Mouse (Mus musculus) ZHBTc4 (cell line): ENCODE data around the gene Vamp8.

ENCODE experiments used
- DNase-seq: peaks from one replicate; pipeline ENCODE4 v3.0.0-alpha.2; 2011; ENCODE audit warnings: low read depth, low spot score

Gene Vamp8

DNA sequence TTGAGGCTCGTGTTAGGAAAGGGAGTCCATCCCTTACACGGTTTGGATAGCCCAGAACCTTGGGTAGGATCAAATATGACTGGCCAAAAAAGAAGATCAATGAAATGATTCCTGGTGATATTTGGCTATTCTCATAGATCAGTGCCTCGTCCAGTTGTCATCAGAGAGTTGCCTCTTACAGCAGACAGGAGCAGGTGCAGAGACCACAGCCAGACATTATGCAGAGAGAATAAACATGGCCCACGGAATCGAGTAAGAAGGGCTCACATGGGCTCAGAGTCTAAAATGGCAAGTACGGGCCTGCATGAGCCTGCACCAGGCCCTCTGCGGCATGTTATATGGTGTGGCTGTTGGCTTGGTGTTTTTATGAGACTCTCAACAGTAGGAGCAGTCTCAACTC is 14.9 kb upstream of the Vamp8 start:
- no peak for DNase-seq

DNA sequence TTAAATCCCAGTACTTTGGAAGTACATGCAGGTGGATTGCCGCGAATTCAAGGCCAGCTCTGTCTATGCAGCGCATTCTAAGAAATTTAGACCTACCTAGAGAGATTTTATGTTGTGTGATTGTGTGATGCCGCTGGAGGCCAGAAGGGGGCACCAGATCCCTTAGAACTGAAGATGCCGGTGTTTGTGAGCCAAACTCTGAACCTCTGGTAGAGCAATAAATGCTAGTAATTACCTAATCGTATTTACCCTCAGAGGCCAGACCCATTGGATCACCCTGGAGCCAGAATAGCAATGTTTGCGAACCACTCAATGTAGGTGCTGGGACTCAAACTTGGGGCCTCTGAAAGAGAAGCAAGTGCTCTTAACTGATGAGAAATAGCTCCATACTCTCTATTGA is 11.4 kb upstream of the Vamp8 start:
- DNase-seq = peak; percentile 86

DNA sequence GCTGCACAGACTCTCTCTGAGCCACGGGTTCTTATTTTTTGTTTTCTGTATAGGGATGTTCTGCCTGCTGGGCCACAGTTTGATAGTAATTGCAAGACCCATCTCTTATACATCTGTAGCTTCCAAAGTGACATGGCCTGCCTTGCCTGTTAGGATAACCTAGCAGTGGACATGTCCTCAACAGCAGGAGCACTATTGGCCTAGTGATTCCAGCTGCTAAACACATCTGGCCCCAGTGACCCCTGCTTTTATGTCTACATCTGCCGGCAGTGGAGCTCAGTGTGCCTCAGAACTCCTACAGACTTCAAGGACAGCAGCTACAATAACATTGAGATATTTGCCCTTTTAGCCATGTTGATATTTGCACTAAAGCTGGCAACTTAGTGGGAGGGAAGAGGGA is 9.5 kb upstream of the Vamp8 start:
- no peak for DNase-seq

GRCm38 (mm10) chr6:72396837-72397251 is 6.3 kb upstream of the Vamp8 start:
- DNase-seq = no peak

- peak; percentile 67 for DNase-seq
Measured at GRCm38 (mm10) chr6:72392341-72392740, 1.8 kb upstream of the Vamp8 start.

GRCm38 (mm10) chr6:72390795-72391521 is 455 bp upstream of the Vamp8 start:
- no peak for DNase-seq

GRCm38 (mm10) chr6:72389471-72389940 is 997 bp downstream of the Vamp8 start:
- peak; percentile 35 for DNase-seq

DNA sequence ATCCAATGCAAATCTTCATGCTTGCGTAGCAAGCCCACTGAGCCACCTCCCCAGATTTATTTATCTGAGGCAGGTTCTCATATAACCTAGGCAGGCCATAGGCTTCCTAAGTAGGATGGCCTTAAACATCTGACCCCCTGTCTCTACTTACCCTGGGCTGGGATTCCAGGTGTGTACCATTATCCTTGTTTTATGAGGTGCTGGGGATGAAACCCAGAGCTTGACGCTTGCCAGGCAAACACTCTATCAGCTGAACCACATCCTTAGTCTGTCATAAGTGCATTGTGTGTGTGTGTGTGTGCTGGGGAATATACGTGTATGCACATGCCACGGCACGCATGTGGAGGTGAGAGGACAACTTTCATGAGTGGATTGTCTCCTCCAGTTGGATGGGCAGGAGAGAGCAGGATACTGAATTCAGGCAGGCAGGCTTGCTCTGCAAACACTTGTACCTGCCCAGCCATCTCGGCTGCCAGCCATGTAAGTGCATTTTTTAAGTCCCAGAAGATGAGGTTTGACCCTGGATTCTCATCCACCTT is 1.6 kb downstream of the Vamp8 start:
- DNase-seq = no peak

DNA sequence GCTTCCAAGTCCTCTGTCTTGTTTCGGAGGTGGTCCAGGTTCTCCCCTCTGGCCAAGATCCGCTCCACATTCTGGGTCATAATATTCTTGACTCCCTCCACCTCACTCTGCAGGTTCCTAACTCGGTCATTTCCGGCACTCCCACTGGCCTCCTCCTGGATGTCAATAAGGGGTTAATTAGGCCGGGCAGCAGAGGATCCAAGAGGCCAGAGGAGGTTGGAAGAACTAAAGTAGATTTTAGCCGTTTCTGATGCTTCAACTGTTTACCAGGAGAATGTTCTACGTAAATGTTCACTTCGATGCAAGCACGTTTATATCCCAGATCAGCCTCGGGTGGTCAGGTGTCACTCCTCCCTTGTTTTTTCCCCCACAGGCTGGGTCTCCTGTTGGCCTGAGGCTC is 2.2 kb downstream of the Vamp8 start:
- no peak for DNase-seq

DNA sequence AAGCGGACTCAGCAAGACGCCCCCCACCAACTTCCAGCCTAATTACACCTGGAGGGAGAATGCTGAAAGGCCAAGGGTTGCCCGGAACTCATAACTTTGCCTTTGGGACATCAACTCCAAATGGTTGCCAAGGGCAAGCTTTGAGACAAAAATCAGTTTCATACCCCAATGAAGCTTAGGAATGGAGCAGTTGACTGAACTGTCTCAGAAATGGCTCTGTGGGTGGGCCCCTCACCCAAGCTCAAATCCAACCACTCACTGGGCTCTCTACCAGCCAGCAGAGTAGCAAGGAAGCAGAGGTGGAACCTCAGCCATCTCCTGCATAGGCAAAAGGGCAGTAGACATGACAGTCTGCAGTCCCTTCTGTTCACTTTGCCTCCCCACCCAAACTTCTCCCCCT is 2.7 kb downstream of the Vamp8 start:
- DNase-seq = no peak

- no peak for DNase-seq
Measured at GRCm38 (mm10) chr6:72386561-72386960, 3.9 kb downstream of the Vamp8 start.

- DNase-seq = no peak
Measured at GRCm38 (mm10) chr6:72385258-72385657, 5.2 kb downstream of the Vamp8 start.

DNA sequence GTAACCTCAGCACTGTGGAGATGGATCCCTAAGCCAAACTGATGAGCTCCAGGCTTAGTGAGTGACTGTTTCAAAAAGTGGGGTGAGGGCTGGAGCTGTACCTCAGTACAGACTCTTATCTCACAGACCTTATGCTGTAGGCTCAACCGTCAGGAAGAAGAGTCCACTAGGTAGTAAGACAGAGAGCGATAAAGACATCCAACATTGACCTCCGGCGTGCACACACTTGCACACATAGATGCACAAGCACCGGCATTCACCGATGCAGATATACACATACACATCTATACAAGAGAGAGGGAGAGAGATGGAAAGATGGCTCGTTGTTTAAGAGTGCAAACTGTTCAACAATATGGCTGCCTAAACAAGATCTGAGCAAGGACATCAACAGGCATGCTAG is 6.6 kb downstream of the Vamp8 start:
- no peak for DNase-seq

DNA sequence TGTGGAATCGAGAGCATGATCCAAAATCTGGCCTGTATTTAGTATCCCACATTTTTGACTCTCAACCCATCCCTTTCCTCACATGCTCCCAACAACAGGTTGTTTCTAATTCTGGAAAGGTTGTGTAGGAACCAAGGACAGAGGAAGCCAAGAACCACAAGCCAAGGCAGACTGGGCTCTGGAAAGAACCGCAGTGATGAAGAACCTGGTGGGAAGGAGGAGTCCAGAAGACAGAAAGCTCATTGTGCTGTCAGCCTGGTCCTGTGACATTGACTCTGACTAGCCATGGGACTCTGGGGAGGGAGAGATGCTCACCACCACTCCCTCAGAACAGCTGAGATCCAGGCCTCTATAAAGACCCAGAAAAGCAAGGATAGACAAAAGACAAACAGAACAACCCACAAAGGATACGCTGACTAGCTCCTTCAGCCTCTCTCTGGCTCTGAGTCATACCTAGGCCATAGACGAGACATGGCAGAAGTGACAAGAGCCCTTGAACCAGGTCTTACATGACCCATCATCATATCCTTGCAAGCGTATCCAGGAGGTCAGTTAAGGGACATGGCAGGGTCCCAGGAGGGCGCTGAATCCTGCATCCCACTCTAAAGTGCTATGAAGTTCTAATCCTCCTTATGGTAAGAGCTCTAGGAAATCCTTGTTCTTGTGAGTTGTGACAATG is 7.2 kb downstream of the Vamp8 start:
- no peak for DNase-seq

DNA sequence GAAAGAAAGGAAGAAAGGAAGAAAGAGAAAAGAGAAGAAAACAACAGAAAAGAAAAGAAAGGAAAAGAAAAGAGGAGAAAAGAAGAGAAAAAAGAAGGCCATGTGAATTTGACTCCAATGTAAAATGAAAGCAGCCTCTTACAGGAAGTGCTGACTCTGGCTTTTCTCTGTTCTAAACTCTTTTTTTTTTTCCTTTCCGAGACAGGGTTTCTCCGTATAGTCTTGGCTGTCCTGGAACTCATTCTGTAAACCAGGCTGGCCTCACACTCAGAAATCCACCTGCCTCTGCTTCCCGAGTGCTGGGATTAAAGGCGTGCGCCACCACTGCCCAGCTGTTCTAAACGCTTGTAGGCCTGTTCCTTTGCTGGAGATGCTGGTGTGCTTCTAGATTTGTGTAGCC is 8.0 kb downstream of the Vamp8 start:
- no peak for DNase-seq

DNA sequence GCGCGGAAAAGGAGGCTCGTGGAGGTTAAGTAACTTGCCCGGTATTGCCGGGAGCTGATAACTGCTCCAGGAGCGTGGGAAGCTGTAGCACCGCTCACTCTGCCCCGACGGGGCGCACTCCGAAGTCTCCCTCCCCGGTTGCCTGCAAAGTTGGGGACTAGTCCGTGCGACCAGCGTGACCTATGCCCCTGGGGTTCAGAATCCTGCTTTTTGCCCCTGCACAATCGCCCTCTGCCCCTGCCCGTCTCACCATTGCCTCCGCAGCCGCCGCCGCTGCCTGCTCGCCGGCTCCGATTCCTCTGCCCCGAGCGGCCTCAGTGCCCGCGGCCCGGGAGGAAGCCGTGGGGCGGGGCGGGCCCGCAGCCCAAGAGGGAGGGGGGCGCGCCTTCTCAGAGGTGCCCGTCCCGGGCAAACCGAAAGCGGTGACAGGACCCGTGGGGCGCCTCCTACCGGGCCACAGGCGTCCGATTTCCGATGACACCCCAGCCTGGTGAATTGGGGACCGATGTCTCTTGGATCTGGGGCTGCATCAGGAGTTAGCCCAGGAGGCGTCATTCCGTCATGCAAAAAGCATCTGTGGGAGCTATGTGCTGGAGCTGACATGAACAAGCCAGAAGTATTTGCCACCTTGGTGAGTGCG is 10.3 kb downstream of the Vamp8 start, which contains the start of gene Vamp5:
Vamp5 (minus strand) TSS at position 338 of the 640 bp plus-strand sequence.
- DNase-seq = peak; percentile 55

DNA sequence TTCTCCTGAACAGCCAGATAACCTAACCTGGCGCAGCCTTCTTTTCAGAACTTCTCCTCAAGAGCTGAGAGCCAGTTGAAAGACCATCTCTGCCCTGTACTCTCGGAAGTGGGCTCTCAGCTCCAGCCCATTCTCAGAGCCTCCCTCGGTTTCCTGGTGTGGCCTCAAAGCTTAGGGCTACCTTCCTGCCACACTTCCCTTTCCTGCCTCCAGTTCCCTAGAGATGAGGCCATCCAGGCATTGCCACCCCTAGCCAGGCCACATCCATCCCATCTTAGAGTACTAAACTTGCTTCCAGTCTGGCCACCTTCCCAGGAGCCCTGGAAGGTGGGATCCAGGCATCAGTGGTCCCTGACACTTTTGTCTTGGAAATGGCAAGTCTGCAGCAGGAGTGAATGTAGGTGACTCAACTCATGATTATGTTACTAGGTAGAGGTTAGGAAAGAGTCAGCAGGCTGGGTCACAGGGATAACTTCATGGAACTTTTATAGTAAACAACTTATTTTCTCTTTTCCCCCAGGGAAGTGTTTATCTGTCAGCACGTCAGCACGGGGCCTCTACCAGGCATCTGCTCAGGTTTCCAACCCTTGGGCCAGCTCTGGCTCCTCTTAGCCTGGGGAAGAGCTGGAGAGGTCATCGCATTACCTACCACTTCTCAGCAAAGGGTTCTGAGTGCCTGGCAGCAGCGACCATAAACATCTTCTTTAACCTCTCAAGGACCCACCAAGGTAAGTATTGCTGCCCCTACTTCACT is 10.9 kb downstream of the Vamp8 start:
- no peak for DNase-seq

DNA sequence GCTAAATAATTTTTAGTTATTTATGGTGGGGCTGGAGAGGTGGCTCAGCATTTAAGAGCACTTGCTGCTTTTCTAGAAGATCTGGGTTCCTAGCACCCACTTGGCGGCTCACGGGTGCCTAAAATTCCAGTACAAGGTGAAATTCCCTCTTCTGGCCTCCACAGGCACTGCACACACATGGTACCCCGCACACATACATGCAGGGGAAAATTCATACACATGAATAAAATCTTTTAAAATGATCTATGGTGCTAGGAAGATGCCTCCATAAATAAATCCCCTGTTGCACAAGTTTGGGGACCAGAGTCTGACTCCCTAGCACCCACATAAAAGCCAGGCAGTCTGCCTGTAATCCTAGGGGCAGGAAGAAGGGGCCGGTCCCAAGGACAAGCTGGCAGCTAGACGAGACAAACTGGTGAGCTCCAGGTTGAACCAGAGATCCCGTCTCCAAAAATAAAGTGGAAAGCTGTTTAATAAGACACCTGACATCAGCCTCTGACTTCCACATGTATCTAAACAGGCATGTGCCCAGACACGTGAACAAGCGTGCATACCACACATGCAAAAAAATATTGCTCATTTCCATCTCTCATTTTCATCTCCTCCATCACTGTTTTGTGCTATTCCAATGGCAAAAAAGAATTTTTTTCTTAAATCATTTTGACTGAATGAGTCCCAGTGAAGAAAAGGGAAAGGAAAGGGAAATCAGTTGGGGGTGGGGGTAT is 11.8 kb downstream of the Vamp8 start:
- DNase-seq = no peak

DNA sequence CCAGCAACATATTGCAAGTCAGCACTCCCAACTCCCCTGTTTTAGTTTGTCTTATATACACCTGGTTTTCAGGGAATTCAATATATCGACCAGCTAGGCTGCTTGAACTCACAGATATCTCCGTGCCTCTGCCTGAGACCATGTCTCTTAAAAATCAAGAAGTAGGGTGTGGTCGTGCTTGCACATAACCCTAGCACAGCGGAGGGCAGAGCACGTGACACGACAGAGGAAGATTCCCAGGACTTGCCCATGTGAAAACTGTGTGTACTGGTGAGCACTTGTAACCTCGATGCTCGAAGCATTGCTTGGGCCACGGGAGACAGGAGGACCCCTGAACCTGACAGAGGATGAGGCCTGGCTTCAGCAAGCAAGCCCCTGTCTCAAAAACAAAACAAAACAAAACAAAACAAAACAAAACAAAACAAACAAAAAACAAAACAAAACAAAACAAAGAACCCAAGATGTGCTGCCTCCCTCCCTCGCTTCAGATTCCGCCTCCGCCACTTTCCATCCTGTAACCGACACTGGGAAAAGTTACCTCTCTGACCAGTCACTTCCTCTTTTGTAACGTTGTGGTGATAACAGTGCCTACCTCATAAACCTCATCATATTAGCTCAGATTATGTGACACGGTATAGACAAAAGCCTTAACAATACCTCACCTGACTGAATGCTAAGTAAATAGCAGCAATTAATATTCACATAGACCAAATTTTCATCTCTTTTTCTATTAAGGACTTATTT is 15.5 kb downstream of the Vamp8 start:
- DNase-seq = no peak

DNA sequence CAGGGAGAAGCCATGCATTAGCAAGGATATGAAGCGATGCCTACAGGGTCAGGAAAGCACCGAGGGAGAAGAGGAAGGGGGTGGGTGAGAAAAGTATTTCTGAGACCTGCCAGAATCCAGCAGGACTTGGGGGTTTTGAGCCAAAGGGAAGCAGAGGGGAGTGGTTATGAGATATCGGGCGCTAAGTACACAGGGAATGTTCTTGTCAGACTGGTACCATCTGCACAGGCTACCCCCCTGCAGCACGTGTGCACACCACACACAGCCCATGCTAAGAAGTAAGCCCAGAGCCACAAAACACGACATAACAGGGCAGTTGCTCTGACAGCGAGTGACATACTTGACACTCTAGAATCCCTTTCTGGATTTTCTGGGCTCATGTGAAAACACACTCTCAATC is 16.3 kb downstream of the Vamp8 start:
- DNase-seq = no peak
